24 mouse cellular contexts compared by ENCODE assay signal in genomic region chr7:40253486-40253885, GRCm38 (mm10).
A peak's percentile ranks its signal among the peaks of the same experiment; 100 is the strongest.
DNase-seq lines count a peak whose midpoint lies in the region; ATAC-seq and TF ChIP-seq lines count a peak whose summit lies in the region.
"Had no signal": no experiment of that assay in that cellular context is flagged by ENCODE, and none has a peak within 500 bp of the region (broad histone marks: within the 10 kb centered on the region; RNA-seq: fewer than 3 reads in every experiment).

No protein-coding gene starts in this region.

- peak; percentile 29 for DNase-seq in adrenal gland, postnatal 14 days
- DNase-seq in adrenal gland, adult 18-20 months (ENCODE audit: low spot score in 2 of 2): no peak
- DNase-seq in heart, adult 11 months: peak; percentile 88
- DNase-seq in heart, embryonic 10.5 days (ENCODE audit: low spot score): no peak
- DNase-seq in heart, postnatal 4 days: peak; percentile 20
- DNase-seq in heart, postnatal 25 days (ENCODE audit: low spot score): no peak
- DNase-seq in adrenal gland, postnatal 36 days: peak; percentile 31 to 36
- DNase-seq in midbrain, postnatal 0 days (ENCODE audit: low spot score): no peak
- DNase-seq: cerebellum, adult 2 months; cerebellum, adult 9-11 months; forebrain, postnatal 0 days; gastrocnemius, adult 2 months; gastrocnemius, postnatal 14 days; kidney, adult 18-20 months; kidney, adult 9 months had no signal

- H3K4me1 ChIP-seq in heart, embryonic 10.5 days: no peaks in the 10 kb centered on the region
- no peaks in the 10 kb centered on the region for H3K4me1 ChIP-seq in midbrain, postnatal 0 days (ENCODE audit: insufficient read depth, low read length)
- H3K4me1 ChIP-seq: embryonic facial prominence, embryonic 12.5 days; embryonic facial prominence, embryonic 15.5 days; heart, embryonic 13.5 days had no signal

- no peaks in the 10 kb centered on the region for H3K27me3 ChIP-seq in heart, embryonic 10.5 days (ENCODE audit: insufficient read depth, poor library complexity, severe bottlenecking)
- H3K27me3 ChIP-seq in midbrain, postnatal 0 days (ENCODE audit: insufficient read depth, low read length): no peaks in the 10 kb centered on the region
- H3K27me3 ChIP-seq: embryonic facial prominence, embryonic 12.5 days; embryonic facial prominence, embryonic 15.5 days; heart, embryonic 13.5 days had no signal

- H3K4me3 ChIP-seq in heart, embryonic 10.5 days: no peak overlapping the region
- no peak overlapping the region for H3K4me3 ChIP-seq in midbrain, postnatal 0 days (ENCODE audit: low read depth, low read length)
- H3K4me3 ChIP-seq: embryonic facial prominence, embryonic 12.5 days; embryonic facial prominence, embryonic 15.5 days; gastrocnemius, adult 2 months; heart, embryonic 13.5 days had no signal

- no peak overlapping the region for H3K4me2 ChIP-seq in midbrain, postnatal 0 days (ENCODE audit: low read depth, low read length, poor library complexity, severe bottlenecking)
- H3K4me2 ChIP-seq: embryonic facial prominence, embryonic 12.5 days; embryonic facial prominence, embryonic 15.5 days; heart, embryonic 13.5 days; hindbrain, embryonic 14.5 days had no signal

- H3K9me3 ChIP-seq in heart, embryonic 10.5 days: no peaks in the 10 kb centered on the region
- no peaks in the 10 kb centered on the region for H3K9me3 ChIP-seq in midbrain, postnatal 0 days (ENCODE audit: low read length)
- H3K9me3 ChIP-seq: embryonic facial prominence, embryonic 12.5 days; embryonic facial prominence, embryonic 15.5 days; heart, embryonic 13.5 days had no signal

- H3K36me3 ChIP-seq in heart, embryonic 10.5 days: no peaks in the 10 kb centered on the region
- no peaks in the 10 kb centered on the region for H3K36me3 ChIP-seq in midbrain, postnatal 0 days (ENCODE audit: insufficient read depth, low read length)
- H3K36me3 ChIP-seq: embryonic facial prominence, embryonic 12.5 days; embryonic facial prominence, embryonic 15.5 days; heart, embryonic 13.5 days had no signal

- H3K27ac ChIP-seq in heart, embryonic 10.5 days: no peak overlapping the region
- no peak overlapping the region for H3K27ac ChIP-seq in midbrain, postnatal 0 days (ENCODE audit: low read depth, low read length)
- H3K27ac ChIP-seq: embryonic facial prominence, embryonic 12.5 days; embryonic facial prominence, embryonic 15.5 days; gastrocnemius, adult 2 months; heart, embryonic 13.5 days; hindbrain, embryonic 14.5 days; hindbrain, postnatal 0 days had no signal

- TF ChIP-seq CTCF in midbrain, postnatal 0 days (IDR thresholded peaks at IDR 0.05): no peak

- WGBS in heart, embryonic 10.5 days: 68% methylated on average over 2 of the region's 2 CpGs
- WGBS in midbrain, postnatal 0 days: 60% methylated on average over 2 of the region's 2 CpGs

- H3K9ac ChIP-seq in midbrain, postnatal 0 days (replicated peaks; ENCODE audit: low read length, poor library complexity, severe bottlenecking): no peak overlapping the region
- H3K9ac ChIP-seq: embryonic facial prominence, embryonic 12.5 days; embryonic facial prominence, embryonic 15.5 days; forebrain, postnatal 0 days; heart, embryonic 13.5 days; hindbrain, embryonic 14.5 days had no signal

- intact Hi-C loops in heart, postnatal 25 days (cut with DNase I): no loop called here

- ATAC-seq in midbrain, postnatal 0 days (ENCODE audit: low FRiP score): no peak
- ATAC-seq: CD4-positive, CD25-positive, alpha-beta regulatory T cell, adult 4 months; forebrain, embryonic 14.5 days; hindbrain, postnatal 0 days; inflammation-experienced regulatory T-cells, adult 6 months; intestine, embryonic 16.5 days had no signal

Comparison
In these comparisons a context has a peak if more than half of its experiments do, and no peak if none do; other contexts are left out.
1. DNase-seq: peak in adrenal gland, postnatal 14 days (single experiment), heart, adult 11 months (single experiment), heart, postnatal 4 days (single experiment) and adrenal gland, postnatal 36 days (2 of 2); none in adrenal gland, adult 18-20 months (0 of 2), heart, embryonic 10.5 days (single experiment), heart, postnatal 25 days (single experiment) and midbrain, postnatal 0 days (single experiment).